Mouse (Mus musculus) testis, adult 2 months (tissue): Measurements from ENCODE around the gene Skap1. TPM values are rescaled to one million over a fixed set of nuclear protein-coding genes. Genes with fewer than 3 reads are reported as not detected.

ENCODE experiments used
- H3K27ac ChIP-seq: fragments of 200-500 bp; 2 replicates; pipeline ENCODE4 v1.5.1; 2012; ENCODE audit warnings: low read depth, low read length; ENCODE audit not compliant: control insufficient read depth, insufficient read depth
- H3K27me3 ChIP-seq: fragments of 200-500 bp; 2 replicates; pipeline ENCODE4 v1.6.1; 2012; ENCODE audit warnings: mild to moderate bottlenecking, low read length, moderate library complexity; ENCODE audit not compliant: control insufficient read depth, insufficient read depth
- H3K36me3 ChIP-seq: fragments of 200-500 bp; 2 replicates; pipeline ENCODE4 v1.6.1; 2012; ENCODE audit warnings: mild to moderate bottlenecking, low read length; ENCODE audit not compliant: control insufficient read depth, insufficient read depth
- H3K4me1 ChIP-seq: fragments of 200-500 bp; 2 replicates; pipeline ENCODE4 v1.6.1; 2012; ENCODE audit warnings: low read length; ENCODE audit not compliant: control insufficient read depth, insufficient read depth
- H3K4me3 ChIP-seq: fragments of 200-500 bp; 2 replicates; pipeline ENCODE4 v1.5.1; 2012; ENCODE audit warnings: low read depth, mild to moderate bottlenecking, low read length, moderate library complexity, mixed read lengths; ENCODE audit not compliant: control insufficient read depth
- CTCF ChIP-seq: fragments of 200-500 bp; IDR thresholded peaks from 2 replicates; pipeline ENCODE4 v1.5.1; 2012; ENCODE audit warnings: low read depth, mild to moderate bottlenecking, inconsistent platforms, low read length, moderate library complexity; ENCODE audit not compliant: control insufficient read depth, insufficient read depth, insufficient replicate concordance
- POLR2A ChIP-seq: fragments of 200-500 bp; IDR thresholded peaks from 2 replicates; pipeline ENCODE4 v1.6.1; 2012; ENCODE audit warnings: low read depth, mild to moderate bottlenecking, inconsistent platforms, low read length, moderate library complexity; ENCODE audit not compliant: control insufficient read depth
- polyA plus RNA-seq: library from polyadenylated mRNA; depleted of rRNA; stranded (reverse); fragments of >200 nt; gene quantifications from 2 replicates; pipeline ENCODE4 v1.2.3, GENCODE M21; 2012; rRNA removed

Skap1 gene
- polyA plus RNA-seq, 1 experiment = 1.5 TPM

DNA sequence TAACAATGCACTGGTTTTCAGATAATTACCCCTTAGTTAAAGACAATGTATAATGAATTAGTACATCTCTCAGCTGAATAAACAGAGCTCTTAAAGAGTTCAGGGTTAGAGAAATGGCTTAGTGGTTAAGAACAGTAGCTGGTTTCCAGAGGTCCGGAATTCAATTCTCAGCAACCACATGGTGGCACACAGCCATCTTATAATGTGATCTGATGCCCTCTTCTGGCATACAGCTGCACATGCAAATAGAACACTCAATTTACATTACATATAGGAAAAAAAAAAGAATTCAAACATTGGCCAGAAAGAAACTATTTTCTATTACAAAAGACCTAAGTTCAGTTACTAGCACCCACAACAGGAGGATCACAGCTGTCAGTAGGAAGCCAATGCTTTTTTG is 332.2 kb downstream of the Skap1 start:
- no peak for TF ChIP-seq CTCF
- TF ChIP-seq POLR2A = no peak
- Histone ChIP-seq H3K4me3 (no peak overlapping the region), H3K27ac (no peak overlapping the region), H3K27me3 (no peaks in the 10 kb centered on the region), H3K36me3 (no peaks in the 10 kb centered on the region; the same call in none of the 2 replicates), H3K4me1 (no peaks in the 10 kb centered on the region; the same call in 1 of the 2 replicates)

DNA sequence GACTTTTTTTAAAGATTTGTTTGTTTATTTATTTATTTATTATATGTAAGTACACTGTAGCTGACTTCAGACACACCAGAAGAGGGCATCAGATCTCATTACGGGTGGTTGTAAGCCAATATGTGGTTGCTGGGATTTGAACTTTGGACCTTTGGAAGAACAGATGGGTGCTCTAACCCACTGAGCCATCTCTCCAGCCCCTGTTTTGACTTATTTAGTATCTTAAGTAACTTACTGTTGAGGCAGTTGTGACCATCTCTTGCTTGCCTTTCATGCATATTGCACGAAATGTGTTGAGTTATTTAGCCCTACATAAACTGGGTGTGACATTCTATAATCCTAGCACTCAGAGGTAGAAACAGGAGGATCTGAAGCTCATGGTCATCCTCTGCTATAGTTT is 335.1 kb downstream of the Skap1 start:
- H3K27me3 ChIP-seq = no peaks in the 10 kb centered on the region
- TF ChIP-seq CTCF (no peak), POLR2A (no peak)
- H3K36me3 ChIP-seq = peaks cover 5% of the 10 kb centered on the region
- H3K4me3 ChIP-seq = no peak overlapping the region
- H3K4me1 ChIP-seq = no peaks in the 10 kb centered on the region; the same call in 1 of the 2 replicates
- H3K27ac ChIP-seq = no peak overlapping the region

DNA sequence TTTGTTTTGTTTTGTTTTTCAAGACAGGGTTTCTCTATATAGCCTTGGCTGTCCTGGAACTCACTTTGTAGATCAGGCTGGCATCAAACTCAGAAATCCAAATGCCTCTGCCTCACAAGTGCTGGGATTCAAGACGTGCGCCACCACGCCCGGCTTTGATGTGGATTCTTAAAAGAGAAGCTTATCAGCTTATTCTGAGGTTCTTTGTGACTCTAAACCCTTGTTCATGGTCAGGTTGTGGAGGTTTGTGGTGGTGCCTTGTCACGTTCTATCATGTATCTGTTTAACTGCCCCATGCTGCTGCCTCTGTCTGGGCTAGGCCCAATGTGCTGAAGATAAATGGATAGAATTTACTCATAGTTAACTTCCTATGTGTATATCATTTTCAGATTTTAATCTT is 341.2 kb downstream of the Skap1 start:
- no peak for TF ChIP-seq POLR2A
- TF ChIP-seq CTCF = no peak
- H3K4me1 ChIP-seq = no peaks in the 10 kb centered on the region
- peaks cover 7% of the 10 kb centered on the region for H3K36me3 ChIP-seq
- H3K4me3 ChIP-seq = no peak overlapping the region
- no peaks in the 10 kb centered on the region for H3K27me3 ChIP-seq
- no peak overlapping the region for H3K27ac ChIP-seq

DNA sequence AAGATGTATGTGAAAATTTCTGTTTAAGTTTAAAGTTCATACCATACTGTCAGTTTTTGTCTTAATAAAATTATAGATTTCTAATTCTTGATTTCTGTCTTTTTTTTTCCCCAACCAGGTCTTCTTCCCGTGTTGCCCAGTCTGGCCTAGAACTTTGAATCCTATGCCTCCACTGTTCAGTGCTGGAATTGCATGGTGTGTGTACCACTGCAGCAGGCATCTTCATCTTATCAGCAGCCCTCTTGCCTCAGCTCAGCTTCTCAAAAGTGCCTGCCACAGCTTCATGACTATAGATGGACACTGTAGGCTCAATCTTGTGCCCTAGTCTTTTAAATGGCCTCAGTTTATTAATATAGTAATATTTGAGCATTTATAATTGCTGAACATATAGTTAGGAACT is 343.7 kb downstream of the Skap1 start:
- TF ChIP-seq POLR2A (no peak), CTCF (no peak)
- Histone ChIP-seq H3K36me3 (peaks cover 4% of the 10 kb centered on the region), H3K27me3 (no peaks in the 10 kb centered on the region), H3K4me1 (no peaks in the 10 kb centered on the region), H3K4me3 (no peak overlapping the region), H3K27ac (no peak overlapping the region)

Other genes starting within 250 kb of the Skap1 start
- 0.36 and 1.0 TPM in 2 replicates for gene Hoxb9, start 193.1 kb upstream of the Skap1 start, polyA plus RNA-seq
- 0.11 and 6.9 TPM in 2 replicates for gene Hoxb8, start 182.7 kb upstream of the Skap1 start, polyA plus RNA-seq
- 1.6 TPM in 1 of 2 replicates, not detected in the other for gene Hoxb7, start 178.0 kb upstream of the Skap1 start, polyA plus RNA-seq
- gene Hoxb6, start 172.1 kb upstream of the Skap1 start, polyA plus RNA-seq = 0.15 and 3.4 TPM in 2 replicates
- 0.14 and 0.67 TPM in 2 replicates for gene Hoxb5, start 161.3 kb upstream of the Skap1 start, polyA plus RNA-seq
- 0.07 and 1.3 TPM in 2 replicates for gene Hoxb4, start 146.3 kb upstream of the Skap1 start, polyA plus RNA-seq
- gene Hoxb3, start 141.3 kb upstream of the Skap1 start, polyA plus RNA-seq = 5.6 and 6.7 TPM in 2 replicates
- 0.20 and 1.2 TPM in 2 replicates for gene Hoxb2, start 114.1 kb upstream of the Skap1 start, polyA plus RNA-seq
- not detected in 2 replicates for gene Hoxb1, start 98.8 kb upstream of the Skap1 start, polyA plus RNA-seq